ENCODE assay signal across 24 mouse cellular contexts in genomic region chr6:3505289-3505688, GRCm38 (mm10). TPM values are rescaled to one million over a fixed set of nuclear protein-coding genes. Genes with fewer than 3 reads are reported as not detected.
DNase-seq lines count a peak whose midpoint lies in the region; ATAC-seq lines count a peak whose summit lies in the region.
"Had no signal": no experiment of that assay in that cellular context is flagged by ENCODE, and none has a peak within 500 bp of the region (broad histone marks: within the 10 kb centered on the region; RNA-seq: fewer than 3 reads in every experiment).

No protein-coding gene starts in this region.

- intact Hi-C loops in gastrocnemius, postnatal 14 days (cut with DNase I; ENCODE audit: low total_unique reads): no loop called here

- ATAC-seq in limb, embryonic 11.5 days (ENCODE audit: insufficient number of reproducible peaks, low FRiP score, low TSS enrichment, low read depth): no peak
- ATAC-seq in inflammation-experienced regulatory T-cells, adult 6 months: no peak
- ATAC-seq: CD4-positive, CD25-positive, alpha-beta regulatory T cell, adult 4 months; forebrain, embryonic 15.5 days; hindbrain, postnatal 0 days; intestine, embryonic 15.5 days had no signal

- H3K27ac ChIP-seq in limb, embryonic 11.5 days (replicated peaks; ENCODE audit: low read depth, low read length): no peak overlapping the region
- no peak overlapping the region for H3K27ac ChIP-seq in limb, embryonic 10.5 days
- H3K27ac ChIP-seq: forebrain, embryonic 15.5 days; gastrocnemius, adult 2 months; heart, embryonic 10.5 days; hindbrain, embryonic 13.5 days; hindbrain, postnatal 0 days; intestine, embryonic 15.5 days had no signal

- no peak overlapping the region for H3K9ac ChIP-seq in limb, embryonic 11.5 days (ENCODE audit: low read length)
- H3K9ac ChIP-seq: forebrain, embryonic 15.5 days; hindbrain, embryonic 13.5 days; intestine, embryonic 15.5 days had no signal

- DNase-seq in limb, embryonic 11.5 days (ENCODE audit: low spot score): peak; percentile 32
- DNase-seq in limb, embryonic 10.5 days (ENCODE audit: low spot score): no peak
- peak; percentile 30 for DNase-seq in brain, adult 2 months (ENCODE audit: low read depth, low spot score)
- DNase-seq in forelimb bud, embryonic 11.5 days (ENCODE audit: low read depth, low spot score): peak; percentile 36
- no peak for DNase-seq in cerebellum, adult 9-11 months
- DNase-seq in gastrocnemius, postnatal 14 days: no peak
- DNase-seq: adrenal gland, adult 8-10 months; adrenal gland, postnatal 36 days; cerebellum, adult 11-12 months; cerebellum, adult 9-10 months; cerebellum, postnatal 36 days; gastrocnemius, adult 2 months; gastrocnemius, postnatal 36 days; heart, adult 18-20 months; heart, postnatal 10 days had no signal

- H3K4me3 ChIP-seq in limb, embryonic 11.5 days (ENCODE audit: low read depth, low read length): no peak overlapping the region
- H3K4me3 ChIP-seq in limb, embryonic 10.5 days: no peak overlapping the region
- H3K4me3 ChIP-seq: forebrain, embryonic 15.5 days; gastrocnemius, adult 2 months; heart, embryonic 10.5 days; hindbrain, embryonic 13.5 days; intestine, embryonic 15.5 days had no signal

- no peaks in the 10 kb centered on the region for H3K36me3 ChIP-seq in limb, embryonic 11.5 days (ENCODE audit: control insufficient read depth, insufficient read depth, low read length)
- H3K36me3 ChIP-seq in limb, embryonic 10.5 days: no peaks in the 10 kb centered on the region
- H3K36me3 ChIP-seq: forebrain, embryonic 15.5 days; hindbrain, embryonic 13.5 days; intestine, embryonic 15.5 days had no signal

- H3K27me3 ChIP-seq in limb, embryonic 11.5 days (ENCODE audit: control insufficient read depth, insufficient read depth, low read length): no peaks in the 10 kb centered on the region
- no peaks in the 10 kb centered on the region for H3K27me3 ChIP-seq in limb, embryonic 10.5 days (ENCODE audit: low read depth, poor library complexity, severe bottlenecking)
- H3K27me3 ChIP-seq: forebrain, embryonic 15.5 days; hindbrain, embryonic 13.5 days; intestine, embryonic 15.5 days had no signal

- H3K4me1 ChIP-seq in limb, embryonic 11.5 days (ENCODE audit: control insufficient read depth, insufficient read depth, low read length): no peaks in the 10 kb centered on the region
- H3K4me1 ChIP-seq in limb, embryonic 10.5 days: no peaks in the 10 kb centered on the region
- H3K4me1 ChIP-seq: heart, embryonic 10.5 days; intestine, embryonic 15.5 days had no signal

- H3K9me3 ChIP-seq in limb, embryonic 11.5 days (ENCODE audit: control insufficient read depth, low read length): no peaks in the 10 kb centered on the region
- no peaks in the 10 kb centered on the region for H3K9me3 ChIP-seq in limb, embryonic 10.5 days (replicated peaks)
- H3K9me3 ChIP-seq: forebrain, embryonic 15.5 days; G1E; heart, embryonic 10.5 days; hindbrain, embryonic 13.5 days; intestine, embryonic 15.5 days had no signal

- no peak overlapping the region for H3K4me2 ChIP-seq in limb, embryonic 11.5 days (ENCODE audit: low read depth, severe bottlenecking)
- H3K4me2 ChIP-seq: forebrain, embryonic 15.5 days; hindbrain, embryonic 13.5 days; intestine, embryonic 15.5 days had no signal

- 49% methylated on average over 5 of the region's 5 CpGs for WGBS in limb, embryonic 11.5 days
- 78% methylated on average over 5 of the region's 5 CpGs for WGBS in limb, embryonic 10.5 days

RNA-seq across cellular contexts. Expression of gene Vps50, which starts 7.1 kb away (rescaled TPM):
- polyA plus RNA-seq in limb, embryonic 11.5 days (2014; fragmentation: Nextera tagmentation; extraction: Ambion mirVana): 31.7 and 35.4 TPM in 2 replicates
- polyA plus RNA-seq in limb, embryonic 10.5 days (2016; fragmentation: Nextera tagmentation; extraction: Ambion mirVana): 32.9 and 33.0 TPM in 2 replicates
- 10 to 100 TPM; 15.2 to 23.7 (median 17.1) TPM for polyA plus RNA-seq in inflammation-experienced regulatory T-cells, adult 6 months (2017; shearing (Covaris generic))
- 10 to 100 TPM; 13.9 to 15.1 TPM for total RNA-seq in gastrocnemius, postnatal 14 days (2021)

RNA-seq across cellular contexts. Expression of gene Hepacam2, which starts 7.2 kb away (rescaled TPM):
- 0.31 and 0.72 TPM in 2 replicates for polyA plus RNA-seq in limb, embryonic 11.5 days (2014; fragmentation: Nextera tagmentation; extraction: Ambion mirVana)
- 0.14 and 0.19 TPM in 2 replicates for polyA plus RNA-seq in limb, embryonic 10.5 days (2016; fragmentation: Nextera tagmentation; extraction: Ambion mirVana)
- under 1 TPM in 2 of 3 experiments, not detected in 1; 0.21 to 0.30 TPM for polyA plus RNA-seq in inflammation-experienced regulatory T-cells, adult 6 months (2017; shearing (Covaris generic))
- total RNA-seq in gastrocnemius, postnatal 14 days (2021): not detected
- total RNA-seq: gastrocnemius, postnatal 36 days; hematopoietic stem cell, adult 5-6 weeks had no signal
- polyA plus RNA-seq: G1E had no signal

Comparison
In these comparisons a context has a peak if more than half of its experiments do, and no peak if none do; other contexts are left out.
1. DNase-seq: peak in limb, embryonic 11.5 days (single experiment), brain, adult 2 months (single experiment) and forelimb bud, embryonic 11.5 days (single experiment); none in limb, embryonic 10.5 days (single experiment), cerebellum, adult 9-11 months (single experiment) and gastrocnemius, postnatal 14 days (single experiment).